Mouse (Mus musculus): ENCODE measurements at regions not wholly inside any gene's neighbourhood (a gene's known extent, or its start where the extent isn't known, plus 50 kb on each side); places are given as distances from the start of the nearest gene placed in this dataset.

- TF ChIP-seq CTCF (IDR thresholded peaks at IDR 0.05; ENCODE audit: control insufficient read depth, insufficient read depth, insufficient replicate concordance, low read depth, low read length) (no peak), POLR2A (IDR thresholded peaks at IDR 0.05; ENCODE audit: control insufficient read depth, low read depth, low read length) (no peak)
Observed at GRCm38 (mm10) chr8:96244549-96245152, 356.3 kb upstream of the Got2 start.

Data from testis, adult 2 months (tissue).